Mouse (Mus musculus) sigmoid colon, adult 10 weeks (tissue): Measurements from ENCODE around the gene Samt2. TPM values are rescaled to one million over a fixed set of nuclear protein-coding genes. Genes with fewer than 3 reads are reported as not detected.

ENCODE experiments used
- polyA plus RNA-seq: library from polyadenylated mRNA; stranded (reverse); fragments of 350-450 nt; fragmentation: Illumina TruSeq; extraction: RNeasy Lipid Tissue Mini Kit (QIAGEN cat#74804); gene quantifications from one replicate; pipeline ENCODE4 v1.2.3, GENCODE M21; 2014; ENCODE audit warnings: low read depth, low replicate concordance

The Samt2 gene
- not detected for polyA plus RNA-seq

DNA sequence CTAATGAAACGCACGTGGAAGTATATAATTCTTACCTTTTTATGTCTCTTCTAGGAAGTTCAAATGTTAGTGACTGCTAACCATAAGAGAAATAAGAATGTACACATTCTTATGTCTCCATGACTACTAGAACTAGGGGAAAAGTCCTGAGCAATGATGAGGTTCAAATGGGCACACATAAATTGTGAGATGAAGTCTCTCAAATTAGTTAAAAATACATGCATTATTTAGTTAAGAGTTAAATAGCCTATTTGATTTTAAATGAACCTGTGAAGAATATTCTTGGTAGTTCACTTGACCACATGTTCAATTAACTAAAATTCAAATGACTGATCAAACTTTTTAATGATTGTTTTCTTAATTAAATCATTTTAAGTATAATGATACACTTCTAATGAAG, at the start of gene Samt2:
Gene Samt2, minus strand, starts transcription at position 101 of the 400 bp plus-strand sequence.

Other genes starting within 250 kb of the Samt2 start
- not detected for gene 4930524N10Rik, start 236.0 kb downstream of the Samt2 start, polyA plus RNA-seq
- gene Samt4, start 97.4 kb downstream of the Samt2 start, polyA plus RNA-seq: not detected